Mouse (Mus musculus) limb, embryonic 11.5 days (tissue): ENCODE measurements around the gene Fgd3. TPM values are rescaled to one million over a fixed set of nuclear protein-coding genes. Genes with fewer than 3 reads are reported as not detected.

Source experiments
- ATAC-seq: fragments of 200-750 bp; cut with Nextera tagmentation; 2 replicates; pipeline ENCODE4 v1.8.0; 2017; ENCODE audit warnings: low read depth; ENCODE audit not compliant: insufficient number of reproducible peaks, low FRiP score, low TSS enrichment
- DNase-seq: peaks from one replicate; pipeline ENCODE4 v3.0.0-alpha.2; 2015; ENCODE audit warnings: low spot score
- H3K27ac ChIP-seq: fragments of 300-500 bp; sonication (generic); replicated peaks from 2 replicates; pipeline ENCODE4 v1.5.1; 2014; ENCODE audit warnings: low read depth, mild to moderate bottlenecking, low read length
- H3K27me3 ChIP-seq: fragments of 300-500 bp; sonication (generic); 2 replicates; pipeline ENCODE4 v1.6.1; 2014; ENCODE audit warnings: mild to moderate bottlenecking, low read length, mixed read lengths; ENCODE audit not compliant: control insufficient read depth, insufficient read depth
- H3K36me3 ChIP-seq: fragments of 300-500 bp; sonication (generic); 2 replicates; pipeline ENCODE4 v1.6.1; 2014; ENCODE audit warnings: mild to moderate bottlenecking, low read length, moderate library complexity, mixed read lengths; ENCODE audit not compliant: control insufficient read depth, insufficient read depth
- H3K4me1 ChIP-seq: fragments of 300-500 bp; sonication (generic); 2 replicates; pipeline ENCODE4 v1.6.1; 2014; ENCODE audit warnings: low read length, mixed read lengths; ENCODE audit not compliant: control insufficient read depth, insufficient read depth
- H3K4me2 ChIP-seq: fragments of 300-500 bp; sonication (generic); 2 replicates; pipeline ENCODE4 v1.6.1; 2014; ENCODE audit warnings: low read depth, mild to moderate bottlenecking, moderate library complexity; ENCODE audit not compliant: severe bottlenecking
- H3K4me3 ChIP-seq: fragments of 300-500 bp; sonication (generic); 2 replicates; pipeline ENCODE4 v1.5.1; 2014; ENCODE audit warnings: low read depth, low read length
- H3K9ac ChIP-seq: fragments of 300-500 bp; sonication (generic); 2 replicates; pipeline ENCODE4 v1.6.1; 2014; ENCODE audit warnings: mild to moderate bottlenecking, low read length
- H3K9me3 ChIP-seq: fragments of 300-500 bp; sonication (generic); 2 replicates; pipeline ENCODE4 v1.6.1; 2016; ENCODE audit warnings: low read length; ENCODE audit not compliant: control insufficient read depth
- WGBS: fragments of 180-500 bp; shearing (Covaris S2); extraction: QIAGEN DNeasy Blood & Tissue Kit; methylation state at CpG from one replicate; pipeline ENCODE4 v1.1.7; 2014; 5-methylcytosine and 5-hydroxymethylcytosine counted together
- polyA plus RNA-seq: library from polyadenylated mRNA; unstranded; fragments of >200 nt; fragmentation: Nextera tagmentation; extraction: Ambion mirVana; gene quantifications from 2 replicates; pipeline ENCODE4 v1.2.1, GENCODE M21; 2014

Gene Fgd3
- polyA plus RNA-seq, 1 experiment from 2014 or later: 0.37 TPM

GRCm38 (mm10) chr13:49320514-49320913 lies 403 bp upstream of the Fgd3 start:
- 84% methylated on average over 1 of the region's 1 CpGs for WGBS
- H3K9ac ChIP-seq: peak overlapping the region; percentile 55; the same call in 1 of the 2 replicates
- peak overlapping the region; percentile 50 for H3K4me2 ChIP-seq
- peak overlapping the region; percentile 15; the same call in 1 of the 2 replicates for H3K4me3 ChIP-seq
- no peaks in the 10 kb centered on the region for H3K36me3 ChIP-seq
- H3K27ac ChIP-seq: no peak overlapping the region
- no peaks in the 10 kb centered on the region for H3K9me3 ChIP-seq
- peak; percentile 26; the same call in 1 of the 2 replicates for ATAC-seq
- peaks cover 9% of the 10 kb centered on the region; the same call in 1 of the 2 replicates for H3K4me1 ChIP-seq
- no peaks in the 10 kb centered on the region for H3K27me3 ChIP-seq
- no peak for DNase-seq

GRCm38 (mm10) chr13:49317914-49318313 lies 2.2 kb downstream of the Fgd3 start:
- ATAC-seq (no peak), DNase-seq (no peak)
- H3K36me3 ChIP-seq: no peaks in the 10 kb centered on the region
- H3K9me3 ChIP-seq: no peaks in the 10 kb centered on the region
- H3K27ac ChIP-seq: no peak overlapping the region
- WGBS: 86% methylated on average over 7 of the region's 7 CpGs
- no peaks in the 10 kb centered on the region for H3K27me3 ChIP-seq
- peaks cover 9% of the 10 kb centered on the region; the same call in 1 of the 2 replicates for H3K4me1 ChIP-seq
- no peak overlapping the region for H3K4me3 ChIP-seq
- H3K4me2 ChIP-seq: no peak overlapping the region
- H3K9ac ChIP-seq: no peak overlapping the region

- Histone ChIP-seq H3K9ac (no peak overlapping the region), H3K27me3 (no peaks in the 10 kb centered on the region), H3K27ac (no peak overlapping the region), H3K4me2 (no peak overlapping the region), H3K36me3 (no peaks in the 10 kb centered on the region), H3K4me3 (no peak overlapping the region), H3K9me3 (no peaks in the 10 kb centered on the region), H3K4me1 (peaks cover 9% of the 10 kb centered on the region; the same call in 1 of the 2 replicates)
- WGBS: 84% methylated on average over 6 of the region's 6 CpGs
- no peak for ATAC-seq
- DNase-seq: no peak
These were observed 2.6 kb downstream of the Fgd3 start for GRCm38 (mm10) chr13:49317508-49317907.

GRCm38 (mm10) chr13:49316386-49317162 lies 3.5 kb downstream of the Fgd3 start:
- no peak overlapping the region for H3K4me2 ChIP-seq
- no peaks in the 10 kb centered on the region for H3K27me3 ChIP-seq
- no peak overlapping the region for H3K9ac ChIP-seq
- H3K27ac ChIP-seq: no peak overlapping the region
- H3K9me3 ChIP-seq: no peaks in the 10 kb centered on the region
- no peaks in the 10 kb centered on the region for H3K36me3 ChIP-seq
- H3K4me3 ChIP-seq: no peak overlapping the region
- no peak for ATAC-seq
- 72% methylated on average over 9 of the region's 9 CpGs for WGBS
- DNase-seq: no peak
- H3K4me1 ChIP-seq: peaks cover 9% of the 10 kb centered on the region; the same call in 1 of the 2 replicates

GRCm38 (mm10) chr13:49311642-49312041 lies 8.5 kb downstream of the Fgd3 start:
- DNase-seq (no peak), ATAC-seq (no peak)
- 89% methylated on average over 7 of the region's 7 CpGs for WGBS
- no peak overlapping the region for H3K4me2 ChIP-seq
- H3K4me3 ChIP-seq: no peak overlapping the region
- H3K27me3 ChIP-seq: no peaks in the 10 kb centered on the region
- no peaks in the 10 kb centered on the region for H3K4me1 ChIP-seq
- H3K36me3 ChIP-seq: no peaks in the 10 kb centered on the region
- no peaks in the 10 kb centered on the region for H3K9me3 ChIP-seq
- H3K9ac ChIP-seq: no peak overlapping the region
- H3K27ac ChIP-seq: no peak overlapping the region

GRCm38 (mm10) chr13:49309501-49309900 lies 10.6 kb downstream of the Fgd3 start:
- no peak overlapping the region for H3K9ac ChIP-seq
- no peak overlapping the region for H3K4me3 ChIP-seq
- H3K4me2 ChIP-seq: no peak overlapping the region
- DNase-seq (no peak), ATAC-seq (no peak)
- H3K36me3 ChIP-seq: no peaks in the 10 kb centered on the region
- no peaks in the 10 kb centered on the region for H3K9me3 ChIP-seq
- WGBS: 78% methylated on average over 1 of the region's 1 CpGs
- no peak overlapping the region for H3K27ac ChIP-seq
- no peaks in the 10 kb centered on the region for H3K27me3 ChIP-seq
- no peaks in the 10 kb centered on the region for H3K4me1 ChIP-seq

- H3K4me2 ChIP-seq: no peak overlapping the region
- no peak for ATAC-seq
- no peak overlapping the region for H3K27ac ChIP-seq
These were observed 11.2 kb downstream of the Fgd3 start for GRCm38 (mm10) chr13:49308861-49309403.

GRCm38 (mm10) chr13:49308206-49308605 lies 11.9 kb downstream of the Fgd3 start:
- Histone ChIP-seq H3K36me3 (no peaks in the 10 kb centered on the region), H3K27me3 (no peaks in the 10 kb centered on the region), H3K4me3 (no peak overlapping the region), H3K27ac (no peak overlapping the region), H3K4me1 (no peaks in the 10 kb centered on the region), H3K9me3 (no peaks in the 10 kb centered on the region), H3K4me2 (no peak overlapping the region), H3K9ac (no peak overlapping the region)
- ATAC-seq: no peak
- no peak for DNase-seq
- 94% methylated on average over 4 of the region's 4 CpGs for WGBS

More at GRCm38 (mm10) chr13:49308861-49309403, 11.2 kb downstream of the Fgd3 start:
- Histone ChIP-seq H3K36me3 (no peaks in the 10 kb centered on the region), H3K9ac (no peak overlapping the region), H3K27me3 (no peaks in the 10 kb centered on the region), H3K9me3 (no peaks in the 10 kb centered on the region), H3K4me1 (no peaks in the 10 kb centered on the region), H3K4me3 (no peak overlapping the region)
- DNase-seq: no peak
- WGBS: 91% methylated on average over 16 of the region's 16 CpGs
